Mouse (Mus musculus) ES-E14 (cell line): ENCODE results near the gene Gstt4. TPM values are rescaled to one million over a fixed set of nuclear protein-coding genes. Genes with fewer than 3 reads are reported as not detected.

Source experiments
- DNase-seq: peaks from one replicate; pipeline ENCODE4 v3.0.0-alpha.2; 2013; ENCODE audit warnings: low read depth, low spot score
- H3K27ac ChIP-seq: 2 replicates; pipeline ENCODE4 v1.5.1; 2012; ENCODE audit warnings: low read depth, mild to moderate bottlenecking, low read length, moderate library complexity, mixed read lengths; ENCODE audit not compliant: poor library complexity, insufficient read depth, severe bottlenecking
- H3K36me3 ChIP-seq: 2 replicates; pipeline ENCODE4 v1.6.1; 2012; ENCODE audit warnings: mild to moderate bottlenecking, low read length, moderate library complexity, mixed read lengths; ENCODE audit not compliant: control insufficient read depth, poor library complexity, insufficient read depth, severe bottlenecking
- H3K4me1 ChIP-seq, 2 experiments: fragments of 150-350 bp in 1 of 2; sonication (generic) in 1 of 2; 2 replicates each; pipeline ENCODE4 v1.6.1; 2012; ENCODE audit warnings: low read length in 2 of 2, mild to moderate bottlenecking in 1 of 2, mixed read lengths in 1 of 2; ENCODE audit not compliant: control insufficient read depth in 2 of 2, insufficient read depth in 2 of 2, poor library complexity in 1 of 2
- H3K4me3 ChIP-seq, 2 experiments: fragments of 150-350 bp in 1 of 2; sonication (generic) in 1 of 2; 2 replicates each; pipeline ENCODE4 v1.5.1; 2012; ENCODE audit warnings: low read length in 2 of 2, low read depth in 1 of 2, mild to moderate bottlenecking in 1 of 2, mixed read lengths in 1 of 2; ENCODE audit not compliant: insufficient read depth in 1 of 2, poor library complexity in 1 of 2, severe bottlenecking in 1 of 2
- H3K9ac ChIP-seq: 2 replicates; pipeline ENCODE4 v1.6.1; 2012; ENCODE audit warnings: low read depth, mild to moderate bottlenecking, low read length, mixed read lengths; ENCODE audit not compliant: poor library complexity, insufficient read depth, severe bottlenecking
- H3K9me3 ChIP-seq: fragments of 150-350 bp; sonication (generic); 2 replicates; pipeline ENCODE4 v1.6.1; 2012; ENCODE audit warnings: low read depth, mild to moderate bottlenecking, low read length; ENCODE audit not compliant: control insufficient read depth, insufficient read depth
- CHD2 ChIP-seq: IDR thresholded peaks from 2 replicates; pipeline ENCODE4 v1.6.1; 2014; ENCODE audit warnings: mild to moderate bottlenecking, low read depth, low read length, inconsistent platforms
- HCFC1 ChIP-seq: IDR thresholded peaks from 2 replicates; pipeline ENCODE4 v1.6.1; 2012; ENCODE audit warnings: low read length, inconsistent platforms, borderline replicate concordance; ENCODE audit not compliant: insufficient read depth
- MAFK ChIP-seq: IDR thresholded peaks from 2 replicates; pipeline ENCODE4 v1.6.1; 2014; ENCODE audit warnings: mild to moderate bottlenecking, low read depth, low read length, inconsistent platforms; ENCODE audit not compliant: insufficient read depth
- ZC3H11A ChIP-seq: IDR thresholded peaks from 2 replicates; pipeline ENCODE4 v1.6.1; 2012; ENCODE audit warnings: low read depth, mild to moderate bottlenecking, inconsistent platforms, low read length, borderline replicate concordance
- ZNF384 ChIP-seq: IDR thresholded peaks from 2 replicates; pipeline ENCODE4 v1.6.1; 2012; ENCODE audit warnings: low read depth, low read length, inconsistent platforms
- in situ Hi-C, 2 experiments: fragments of 600-800 bp; cut with MboI; formaldehyde crosslinking; loops; one replicate each; pipeline ENCODE4 v1.15.1; 2025; ENCODE audit warnings: low sequenced_read_pairs in 2 of 2, inconsistent platforms in 1 of 2; ENCODE audit not compliant: unreplicated experiment in 2 of 2
- total RNA-seq: library from RNA; depleted of rRNA; stranded (reverse); fragments of 300-350 nt; gene quantifications from 2 replicates; pipeline ENCODE4 v1.2.3, GENCODE M21; 2012

Gstt4 gene
- total RNA-seq, 1 experiment = not detected

DNA sequence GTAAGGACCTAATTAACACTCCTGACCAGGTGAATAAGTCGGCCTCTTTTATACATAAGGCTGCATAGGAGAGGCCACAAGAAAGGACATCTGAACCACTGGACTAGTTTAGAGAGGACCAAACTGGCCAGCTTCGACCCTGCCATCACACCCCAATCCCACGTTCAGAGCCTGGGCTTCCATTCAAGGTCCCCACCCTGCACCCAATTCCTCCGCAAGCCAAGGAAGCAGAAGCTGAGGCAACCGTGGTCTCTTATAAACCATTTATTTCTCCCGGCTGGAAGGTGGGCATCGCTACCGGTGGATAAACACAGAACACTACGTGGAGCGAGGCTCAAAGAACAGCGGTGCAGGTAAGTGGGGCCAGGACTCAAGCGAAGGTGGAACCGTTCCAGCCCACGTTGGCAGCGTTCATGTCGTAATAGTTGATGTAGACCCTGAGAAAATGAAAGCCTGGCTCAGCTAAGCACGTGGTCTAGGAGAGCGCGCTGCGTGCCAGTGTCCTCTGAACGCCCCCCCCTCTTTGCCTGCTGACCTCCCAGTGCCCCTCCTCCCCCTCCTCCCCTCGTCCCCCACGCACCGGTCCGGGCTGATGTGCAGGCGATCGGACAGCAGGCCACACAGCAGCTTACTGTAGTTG lies 36.9 kb upstream of the Gstt4 start:
- H3K36me3 ChIP-seq = peaks cover 30% of the 10 kb centered on the region
- no peak for TF ChIP-seq ZNF384
- TF ChIP-seq MAFK = no peak
- no peak for TF ChIP-seq HCFC1
- TF ChIP-seq CHD2 = no peak
- no peak for TF ChIP-seq ZC3H11A
- DNase-seq = no peak
- H3K4me3 ChIP-seq = peak overlapping the region; percentile 89 to 94
- peak overlapping the region; percentile 97 for H3K9ac ChIP-seq
- peak overlapping the region; percentile 98 for H3K27ac ChIP-seq
- peaks cover 4 to 24% of the 10 kb centered on the region in 2 experiments; a peak in 3 of 4 replicates for H3K4me1 ChIP-seq
- H3K9me3 ChIP-seq = no peaks in the 10 kb centered on the region
- in situ Hi-C loops = loop anchor here in 1 of 2 experiments (5.0 kb wide), 1 partner anchor 102 kb away; no protein-coding TSS in a partner anchor

DNA sequence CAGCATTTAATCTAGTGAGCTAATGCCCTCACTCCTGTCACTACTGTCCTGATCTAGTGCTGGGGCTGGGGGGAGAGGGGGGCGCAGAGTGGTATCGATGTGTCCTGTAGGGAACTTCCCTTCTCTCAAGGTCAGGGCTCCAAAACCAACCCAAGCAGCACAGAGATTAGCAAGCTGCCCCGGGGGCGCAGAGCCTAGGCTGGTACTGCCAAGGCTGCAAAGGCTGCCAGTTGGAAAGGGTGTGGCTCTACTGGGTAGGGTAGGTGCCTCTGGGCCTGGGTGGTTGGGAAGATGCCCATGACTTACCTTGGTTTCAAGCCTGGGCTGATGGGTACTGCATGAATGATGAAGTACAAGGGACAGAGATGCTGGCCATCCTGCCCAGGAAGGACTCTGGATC lies 35.3 kb upstream of the Gstt4 start:
- no peak for TF ChIP-seq MAFK
- TF ChIP-seq ZNF384 = no peak
- TF ChIP-seq HCFC1 = no peak
- no peak for TF ChIP-seq CHD2
- TF ChIP-seq ZC3H11A = no peak
- H3K9me3 ChIP-seq = no peaks in the 10 kb centered on the region
- no peak overlapping the region for H3K9ac ChIP-seq
- H3K4me1 ChIP-seq = peaks cover 4 to 26% of the 10 kb centered on the region in 2 experiments; a peak in 3 of 4 replicates
- no peak overlapping the region for H3K27ac ChIP-seq
- H3K4me3 ChIP-seq = no peak overlapping the region
- peaks cover 30% of the 10 kb centered on the region for H3K36me3 ChIP-seq
- DNase-seq = no peak
- in situ Hi-C loops = loop anchor here in 1 of 2 experiments (5.0 kb wide), 1 partner anchor 100 kb away; no protein-coding TSS in a partner anchor

DNA sequence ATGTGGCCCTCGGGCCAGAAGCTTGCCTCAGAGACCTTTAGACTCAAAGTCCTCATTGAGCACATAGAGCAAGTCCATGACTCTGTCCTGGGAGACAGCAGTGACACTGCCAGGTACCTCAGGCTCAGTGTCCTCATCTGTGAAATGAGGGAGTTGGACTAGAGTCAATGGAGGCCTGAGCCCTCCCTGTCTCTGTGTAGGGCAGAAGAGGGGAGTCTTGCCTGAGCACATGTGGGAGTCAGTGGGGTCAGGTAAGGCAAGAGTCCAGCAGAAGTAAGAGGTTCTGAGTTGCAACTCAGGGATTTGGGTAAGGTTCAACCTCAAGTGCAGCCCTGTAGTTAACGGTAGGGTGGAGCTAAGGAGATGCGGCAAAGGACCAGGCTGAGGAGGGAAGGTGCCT lies 34.6 kb upstream of the Gstt4 start:
- no peak for DNase-seq
- no peak for TF ChIP-seq ZNF384
- TF ChIP-seq MAFK = no peak
- no peak for TF ChIP-seq ZC3H11A
- no peak for TF ChIP-seq HCFC1
- no peak for TF ChIP-seq CHD2
- peaks cover 4 to 32% of the 10 kb centered on the region in 2 experiments; a peak in 3 of 4 replicates for H3K4me1 ChIP-seq
- in situ Hi-C loops = loop anchor here in 1 of 2 experiments (5.0 kb wide), 1 partner anchor 100 kb away; no protein-coding TSS in a partner anchor
- no peak overlapping the region for H3K9ac ChIP-seq
- H3K9me3 ChIP-seq = no peaks in the 10 kb centered on the region
- H3K27ac ChIP-seq = no peak overlapping the region
- no peak overlapping the region for H3K4me3 ChIP-seq
- peaks cover 30% of the 10 kb centered on the region for H3K36me3 ChIP-seq

DNA sequence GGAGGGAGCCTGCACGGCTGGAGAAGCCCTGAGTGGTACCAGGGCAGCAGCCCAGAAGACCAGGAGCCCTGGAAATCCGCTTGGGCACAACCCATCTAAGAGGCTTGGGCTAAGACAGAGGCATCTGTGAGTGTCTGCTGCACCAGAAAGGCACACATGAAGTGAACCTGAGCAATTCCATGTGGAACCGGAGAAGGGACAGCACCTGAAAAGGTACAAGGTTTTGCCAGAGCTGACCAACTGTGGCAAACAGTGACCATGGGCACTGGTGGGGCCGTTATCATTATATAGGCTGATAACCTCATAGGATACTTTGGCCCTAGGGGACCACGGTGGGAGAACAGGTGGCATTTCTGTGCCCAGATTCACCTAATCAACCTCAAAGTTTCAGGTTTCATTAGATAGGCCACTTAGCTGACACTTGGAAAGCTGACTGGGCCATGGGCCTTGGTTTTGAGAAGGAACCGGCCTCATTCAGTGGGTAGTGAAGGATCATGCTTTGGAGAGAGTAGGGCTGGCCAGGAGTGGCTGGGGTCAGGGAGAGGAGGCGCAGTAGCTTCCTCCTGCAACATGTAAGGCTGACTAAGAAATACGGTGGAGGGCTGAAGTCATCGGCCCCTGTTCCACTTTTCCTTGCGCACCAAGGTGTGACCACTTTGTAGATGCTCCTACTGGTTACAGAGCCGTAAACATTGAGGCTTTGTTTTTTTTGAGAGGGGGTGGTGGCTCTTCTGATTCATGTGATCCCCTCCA lies 34.0 kb upstream of the Gstt4 start:
- DNase-seq = no peak

More for the DNA sequence above, 34.0 kb upstream of the Gstt4 start:
- in situ Hi-C loops = loop anchor here in 1 of 2 experiments (5.0 kb wide), 1 partner anchor 99 kb away; no protein-coding TSS in a partner anchor
- no peak overlapping the region for H3K4me3 ChIP-seq
- peaks cover 30% of the 10 kb centered on the region for H3K36me3 ChIP-seq
- H3K9me3 ChIP-seq = no peaks in the 10 kb centered on the region
- H3K4me1 ChIP-seq = peaks cover 4 to 35% of the 10 kb centered on the region in 2 experiments; a peak in 3 of 4 replicates
- TF ChIP-seq MAFK = no peak
- no peak for TF ChIP-seq HCFC1
- TF ChIP-seq ZNF384 = no peak
- TF ChIP-seq CHD2 = no peak
- TF ChIP-seq ZC3H11A = no peak
- no peak overlapping the region for H3K9ac ChIP-seq
- no peak overlapping the region for H3K27ac ChIP-seq
